Mouse (Mus musculus): ENCODE results near the gene Vps41. TPM values are rescaled to one million over a fixed set of nuclear protein-coding genes. Genes with fewer than 3 reads are reported as not detected.

The Vps41 gene
- polyA plus RNA-seq, 1 experiment from 2014 or later, result 52.7 TPM

DNA sequence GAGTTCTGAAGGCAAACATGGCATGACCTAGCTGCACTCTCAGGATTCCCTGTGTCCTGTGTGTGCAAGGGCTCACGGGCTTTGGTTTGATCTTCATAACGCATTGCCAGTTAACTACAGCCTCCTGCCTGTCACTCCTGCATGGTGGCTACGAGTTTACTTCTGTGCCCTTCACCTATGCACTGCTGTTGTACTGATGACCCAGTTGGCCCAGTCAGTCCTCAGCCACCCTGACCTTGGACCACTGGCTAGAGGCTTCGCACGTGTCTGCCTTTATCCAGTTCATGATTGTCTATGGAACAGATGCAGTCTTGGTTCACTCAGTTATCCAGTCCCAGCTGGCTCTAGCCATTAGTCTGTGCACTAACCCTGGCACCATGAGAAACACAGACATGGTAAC is 151.7 kb downstream of the Vps41 start:
- Histone ChIP-seq H3K4me1 (replicated peaks) (0 out of 2 replicates have a peak, but pooled peaks cover 3% of the 10 kb centered on the region), H3K27me3 (replicated peaks) (no peaks in the 10 kb centered on the region), H3K4me2 (no peak overlapping the region), H3K27ac (ENCODE audit: poor library complexity, severe bottlenecking) (no peak overlapping the region), H3K36me3 (peaks cover 18% of the 10 kb centered on the region), H3K9ac (no peak overlapping the region), H3K4me3 (no peak overlapping the region), H3K9me3 (replicated peaks) (no peaks in the 10 kb centered on the region)
- ATAC-seq (ENCODE audit: insufficient number of reproducible peaks, low FRiP score), result no peak
- 89% methylated on average over 5 of the region's 5 CpGs for WGBS

DNA sequence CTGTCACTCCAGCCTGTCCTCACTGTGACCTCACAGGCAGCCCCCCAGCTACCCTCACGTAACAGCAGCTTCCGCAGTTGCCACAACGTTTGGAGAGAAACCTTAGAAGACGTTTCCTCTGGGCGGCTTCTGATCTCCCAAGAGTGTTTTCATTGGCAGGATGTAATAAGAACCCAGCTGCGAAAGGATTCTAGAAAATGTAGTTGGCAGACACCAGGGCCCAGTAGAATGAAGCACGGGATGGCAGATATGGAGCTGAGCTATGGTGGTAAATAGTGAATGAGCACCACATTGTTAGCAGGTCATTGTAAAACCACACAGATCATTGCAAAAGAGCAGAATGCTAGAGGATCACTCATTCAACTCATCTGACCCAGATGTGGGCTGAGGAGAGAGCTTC is 158.2 kb downstream of the Vps41 start:
- Histone ChIP-seq H3K27me3 (replicated peaks) (no peaks in the 10 kb centered on the region), H3K9ac (no peak overlapping the region), H3K4me1 (replicated peaks) (peaks cover 7% of the 10 kb centered on the region), H3K36me3 (no peaks in the 10 kb centered on the region), H3K9me3 (replicated peaks) (no peaks in the 10 kb centered on the region), H3K4me3 (no peak overlapping the region), H3K4me2 (no peak overlapping the region), H3K27ac (ENCODE audit: poor library complexity, severe bottlenecking) (no peak overlapping the region)
- ATAC-seq (ENCODE audit: insufficient number of reproducible peaks, low FRiP score), result no peak; the same call in 1 of the 2 replicates
- WGBS, result 32% methylated on average over 7 of the region's 7 CpGs

DNA sequence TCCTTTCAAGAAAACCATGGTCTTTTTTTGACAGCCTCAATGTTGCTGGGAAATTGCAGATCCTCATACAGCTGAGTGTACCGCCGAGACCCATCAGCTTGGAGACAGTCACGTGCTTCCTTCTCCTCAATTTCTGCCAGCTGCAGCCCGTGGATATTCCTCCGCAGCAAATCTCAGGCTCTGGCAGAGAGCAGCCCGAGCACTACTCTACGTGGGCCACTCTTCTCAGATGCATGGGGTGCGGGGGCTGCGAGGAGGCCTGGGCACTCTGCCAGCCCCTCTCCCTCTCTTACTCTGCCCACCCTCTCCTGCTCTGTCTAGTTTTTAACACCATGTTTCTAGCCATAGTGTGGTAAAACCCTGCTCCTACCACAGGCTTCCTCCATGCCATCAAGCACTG is 175.8 kb downstream of the Vps41 start:
- no peaks in the 10 kb centered on the region for H3K27me3 ChIP-seq (replicated peaks)
- ATAC-seq (ENCODE audit: insufficient number of reproducible peaks, low FRiP score), result peak; percentile 42; the same call in 1 of the 2 replicates

DNA sequence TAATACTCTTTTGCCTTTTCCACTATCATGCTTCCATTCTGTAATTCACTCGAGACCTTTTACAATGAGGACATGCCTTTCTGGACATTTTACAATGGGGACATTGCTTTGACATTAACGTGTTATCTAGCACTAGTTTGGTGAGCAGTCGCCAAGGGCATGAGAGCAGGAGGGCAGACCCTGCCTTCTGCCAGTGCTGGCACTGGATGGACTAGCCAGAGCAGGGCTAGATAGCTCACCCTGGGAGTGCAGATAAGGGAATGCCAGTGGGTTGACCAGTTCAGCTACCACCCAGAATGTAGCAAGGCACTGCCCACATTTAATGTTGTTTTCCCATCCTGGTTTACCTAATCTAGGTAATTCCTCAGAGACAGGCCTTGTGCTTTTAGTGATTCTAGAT is 179.7 kb downstream of the Vps41 start:
- Histone ChIP-seq H3K9ac (no peak overlapping the region), H3K36me3 (no peaks in the 10 kb centered on the region), H3K27ac (ENCODE audit: poor library complexity, severe bottlenecking) (no peak overlapping the region), H3K4me1 (replicated peaks) (peaks cover 15% of the 10 kb centered on the region), H3K27me3 (replicated peaks) (no peaks in the 10 kb centered on the region), H3K4me3 (no peak overlapping the region), H3K9me3 (replicated peaks) (no peaks in the 10 kb centered on the region), H3K4me2 (no peak overlapping the region)
- 63% methylated on average over 3 of the region's 3 CpGs for WGBS
- no peak for ATAC-seq (ENCODE audit: insufficient number of reproducible peaks, low FRiP score)

More for the DNA sequence above, 175.8 kb downstream of the Vps41 start:
- Histone ChIP-seq H3K9me3 (replicated peaks) (no peaks in the 10 kb centered on the region), H3K27ac (ENCODE audit: poor library complexity, severe bottlenecking) (no peak overlapping the region), H3K36me3 (no peaks in the 10 kb centered on the region), H3K9ac (no peak overlapping the region), H3K4me2 (peak overlapping the region; percentile 18), H3K4me3 (no peak overlapping the region), H3K4me1 (replicated peaks) (peaks cover 16% of the 10 kb centered on the region)
- 52% methylated on average over 9 of the region's 9 CpGs for WGBS

- H3K9ac ChIP-seq, result no peak overlapping the region
- no peak overlapping the region for H3K4me2 ChIP-seq
- H3K27me3 ChIP-seq (replicated peaks), result no peaks in the 10 kb centered on the region
- H3K4me1 ChIP-seq (replicated peaks), result no peaks in the 10 kb centered on the region
- H3K36me3 ChIP-seq, result no peaks in the 10 kb centered on the region
- H3K27ac ChIP-seq (ENCODE audit: poor library complexity, severe bottlenecking), result no peak overlapping the region
- ATAC-seq (ENCODE audit: insufficient number of reproducible peaks, low FRiP score), result no peak
- no peaks in the 10 kb centered on the region for H3K9me3 ChIP-seq (replicated peaks)
- 88% methylated on average over 6 of the region's 6 CpGs for WGBS
- H3K4me3 ChIP-seq, result no peak overlapping the region
Measured at GRCm38 (mm10) chr13:18903623-18904022, 186.5 kb downstream of the Vps41 start.

DNA sequence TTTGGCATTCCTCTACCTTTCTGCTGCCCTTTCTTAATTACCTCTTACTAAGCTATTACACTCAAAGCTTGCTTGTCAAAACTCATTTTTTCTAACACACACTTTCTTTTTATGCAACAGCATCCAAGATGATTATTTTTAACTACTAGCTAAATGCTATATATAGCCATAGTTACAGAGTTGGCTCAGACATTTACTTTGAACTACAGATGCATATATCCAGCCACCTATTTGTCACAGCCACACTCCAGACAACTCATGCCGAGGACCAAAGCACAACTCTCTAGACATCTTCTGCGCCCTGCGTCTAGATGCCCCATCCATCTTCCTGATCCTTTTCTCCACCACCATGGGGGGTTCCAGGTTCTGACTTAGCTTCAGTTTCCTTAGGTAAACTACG is 197.7 kb downstream of the Vps41 start:
- no peaks in the 10 kb centered on the region for H3K27me3 ChIP-seq (replicated peaks)
- WGBS, result 73% methylated on average over 4 of the region's 4 CpGs
- H3K4me2 ChIP-seq, result no peak overlapping the region
- H3K9me3 ChIP-seq (replicated peaks), result no peaks in the 10 kb centered on the region
- no peak for ATAC-seq (ENCODE audit: insufficient number of reproducible peaks, low FRiP score)
- 0 out of 2 replicates have a peak, but pooled peaks cover 2% of the 10 kb centered on the region for H3K4me1 ChIP-seq (replicated peaks)
- H3K36me3 ChIP-seq, result no peaks in the 10 kb centered on the region
- no peak overlapping the region for H3K27ac ChIP-seq (ENCODE audit: poor library complexity, severe bottlenecking)
- H3K4me3 ChIP-seq, result no peak overlapping the region
- H3K9ac ChIP-seq, result no peak overlapping the region

Other genes starting within 250 kb of the Vps41 start
- 1.6 TPM in 2 replicates for gene Amph, start 230.9 kb downstream of the Vps41 start, polyA plus RNA-seq (2016; fragmentation: Nextera tagmentation; extraction: Ambion mirVana)